Mouse (Mus musculus) lung, embryonic 15.5 days (tissue): ENCODE results near the gene Gm10283. TPM values are rescaled to one million over a fixed set of nuclear protein-coding genes. Genes with fewer than 3 reads are reported as not detected.

ENCODE experiments used
- ATAC-seq: fragments of 200-750 bp; cut with Nextera tagmentation; 2 replicates; pipeline ENCODE4 v1.8.0; 2017; ENCODE audit warnings: moderate number of reproducible peaks, borderline replicate concordance; ENCODE audit not compliant: low FRiP score, low TSS enrichment; ENCODE audit errors: extremely low read depth
- H3K27ac ChIP-seq: fragments of 300-500 bp; sonication (generic); 2 replicates; pipeline ENCODE4 v1.5.1; 2015; ENCODE audit warnings: moderate library complexity, mild to moderate bottlenecking, inconsistent platforms
- H3K27me3 ChIP-seq: fragments of 300-500 bp; sonication (generic); 2 replicates; pipeline ENCODE4 v1.6.1; 2015; ENCODE audit warnings: inconsistent platforms
- H3K36me3 ChIP-seq: fragments of 300-500 bp; sonication (generic); 2 replicates; pipeline ENCODE4 v1.6.1; 2015; ENCODE audit warnings: inconsistent platforms
- H3K4me1 ChIP-seq: fragments of 300-500 bp; sonication (generic); 2 replicates; pipeline ENCODE4 v1.6.1; 2015; ENCODE audit warnings: inconsistent platforms
- H3K4me2 ChIP-seq: fragments of 300-500 bp; sonication (generic); 2 replicates; pipeline ENCODE4 v1.6.1; 2015; ENCODE audit warnings: inconsistent platforms, mild to moderate bottlenecking, moderate library complexity
- H3K4me3 ChIP-seq: fragments of 300-500 bp; sonication (generic); 2 replicates; pipeline ENCODE4 v1.5.1; 2015; ENCODE audit warnings: mild to moderate bottlenecking, inconsistent platforms
- H3K9ac ChIP-seq: fragments of 300-500 bp; sonication (generic); 2 replicates; pipeline ENCODE4 v1.6.1; 2015; ENCODE audit warnings: inconsistent platforms
- H3K9me3 ChIP-seq: fragments of 300-500 bp; sonication (generic); 2 replicates; pipeline ENCODE4 v1.6.1; 2016; ENCODE audit warnings: inconsistent platforms
- WGBS: fragments of 180-500 bp; shearing (Covaris S2); methylation state at CpG from one replicate; pipeline ENCODE4 v1.1.7; 2015; 5-methylcytosine and 5-hydroxymethylcytosine counted together
- polyA plus RNA-seq: library from polyadenylated mRNA; unstranded; fragments of >200 nt; fragmentation: Nextera tagmentation; extraction: Ambion mirVana; gene quantifications from 2 replicates; pipeline ENCODE4 v1.2.1, GENCODE M21; 2015

Gene Gm10283
- polyA plus RNA-seq, 1 experiment from 2014 or later, result not detected

DNA sequence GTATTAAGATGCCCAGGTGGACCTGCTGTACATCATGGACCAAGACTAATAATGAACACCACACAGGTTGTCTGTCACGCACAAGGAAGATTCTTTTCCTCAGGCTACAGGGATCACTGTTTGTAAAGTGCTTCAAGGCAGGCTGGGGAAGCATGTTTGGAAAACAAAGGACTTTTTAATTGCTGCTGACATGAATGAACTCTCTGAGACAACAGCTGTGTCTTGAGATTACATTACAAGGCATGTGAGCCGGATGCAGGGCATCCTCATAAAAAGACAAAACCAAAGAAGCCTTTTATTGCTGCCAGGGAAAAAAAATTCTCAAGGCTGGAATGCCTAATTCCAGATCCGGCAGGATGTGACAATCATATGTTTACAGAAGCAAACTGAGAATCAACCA, 64.4 kb downstream of the Gm10283 start:
- H3K4me1 ChIP-seq, result no peaks in the 10 kb centered on the region
- no peaks in the 10 kb centered on the region for H3K27me3 ChIP-seq
- no peaks in the 10 kb centered on the region for H3K9me3 ChIP-seq
- no peak overlapping the region for H3K4me3 ChIP-seq
- H3K27ac ChIP-seq, result no peak overlapping the region
- H3K4me2 ChIP-seq, result no peak overlapping the region
- no peak overlapping the region for H3K9ac ChIP-seq
- no peaks in the 10 kb centered on the region for H3K36me3 ChIP-seq
- 48% methylated on average over 3 of the region's 3 CpGs for WGBS
- no peak for ATAC-seq

DNA sequence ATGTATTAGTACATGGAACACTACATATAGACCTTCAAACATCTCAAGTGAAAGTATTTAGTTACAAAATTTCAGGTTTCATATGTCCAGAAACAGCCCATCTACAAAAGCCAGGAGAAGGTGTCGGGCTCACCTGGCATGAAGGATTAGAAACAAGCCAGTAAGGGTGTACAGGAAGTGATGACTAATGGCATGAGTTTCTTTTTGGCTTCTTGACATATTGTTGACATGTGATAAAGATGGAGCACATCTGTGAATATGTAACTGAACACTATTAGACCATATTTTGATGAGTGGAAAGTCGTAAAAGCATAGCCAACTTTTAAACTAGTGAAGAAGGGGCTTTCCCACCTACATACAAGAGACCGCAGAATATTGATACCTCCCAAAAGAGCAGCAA, 66.1 kb downstream of the Gm10283 start:
- no peak for ATAC-seq
- no peak overlapping the region for H3K27ac ChIP-seq
- no peaks in the 10 kb centered on the region for H3K36me3 ChIP-seq
- H3K27me3 ChIP-seq, result no peaks in the 10 kb centered on the region
- H3K4me3 ChIP-seq, result no peak overlapping the region
- H3K4me2 ChIP-seq, result no peak overlapping the region
- 77% methylated on average over 3 of the region's 3 CpGs for WGBS
- H3K4me1 ChIP-seq, result no peaks in the 10 kb centered on the region
- H3K9me3 ChIP-seq, result no peaks in the 10 kb centered on the region
- no peak overlapping the region for H3K9ac ChIP-seq

DNA sequence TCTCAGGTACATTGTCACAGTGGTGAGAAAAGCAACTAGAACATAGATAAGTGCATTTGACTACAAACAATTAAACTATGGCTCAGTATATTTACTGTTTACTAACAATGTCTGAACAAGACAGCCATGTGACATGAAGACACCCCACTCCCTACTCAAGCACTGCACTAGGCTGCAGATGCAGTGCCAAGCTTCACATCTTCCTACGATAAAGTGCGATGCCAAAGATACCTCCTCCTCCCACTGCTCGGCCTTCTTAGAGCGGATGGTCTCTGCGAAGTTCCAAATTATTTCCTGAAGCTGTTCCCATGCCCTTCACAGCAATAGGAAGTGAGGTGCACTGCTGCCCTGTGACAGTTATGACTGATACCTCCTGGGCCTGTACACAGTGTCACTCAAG, 70.3 kb downstream of the Gm10283 start:
- no peak overlapping the region for H3K9ac ChIP-seq

DNA sequence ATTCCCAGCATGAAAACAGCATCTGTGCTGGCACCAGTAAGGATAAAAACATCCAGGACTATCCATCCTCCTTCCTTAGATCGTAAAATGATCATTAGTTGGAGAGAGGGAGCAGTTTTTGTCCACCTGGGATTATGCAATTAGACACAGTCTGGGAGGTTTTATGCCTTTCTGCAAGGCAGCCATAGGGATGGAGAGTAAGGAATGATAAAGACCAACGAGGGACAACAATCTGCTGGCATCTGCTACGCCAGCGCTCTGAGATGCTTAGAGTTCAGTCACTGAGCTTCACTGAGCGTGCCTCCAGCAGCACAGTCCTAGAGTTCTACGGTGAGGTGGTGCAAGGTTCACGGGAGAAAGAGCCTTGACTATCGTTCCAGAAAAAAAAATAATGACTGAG, 96.6 kb downstream of the Gm10283 start:
- Histone ChIP-seq H3K4me1 (no peaks in the 10 kb centered on the region), H3K4me2 (no peak overlapping the region), H3K9ac (no peak overlapping the region), H3K4me3 (no peak overlapping the region), H3K36me3 (no peaks in the 10 kb centered on the region), H3K9me3 (no peaks in the 10 kb centered on the region), H3K27me3 (no peaks in the 10 kb centered on the region), H3K27ac (no peak overlapping the region)
- WGBS, result 84% methylated on average over 8 of the region's 8 CpGs
- no peak for ATAC-seq

More for the DNA sequence above, 70.3 kb downstream of the Gm10283 start:
- Histone ChIP-seq H3K36me3 (no peaks in the 10 kb centered on the region), H3K4me1 (no peaks in the 10 kb centered on the region), H3K4me3 (no peak overlapping the region), H3K27ac (no peak overlapping the region), H3K27me3 (no peaks in the 10 kb centered on the region), H3K9me3 (no peaks in the 10 kb centered on the region), H3K4me2 (no peak overlapping the region)
- no peak for ATAC-seq
- 86% methylated on average over 5 of the region's 5 CpGs for WGBS

DNA sequence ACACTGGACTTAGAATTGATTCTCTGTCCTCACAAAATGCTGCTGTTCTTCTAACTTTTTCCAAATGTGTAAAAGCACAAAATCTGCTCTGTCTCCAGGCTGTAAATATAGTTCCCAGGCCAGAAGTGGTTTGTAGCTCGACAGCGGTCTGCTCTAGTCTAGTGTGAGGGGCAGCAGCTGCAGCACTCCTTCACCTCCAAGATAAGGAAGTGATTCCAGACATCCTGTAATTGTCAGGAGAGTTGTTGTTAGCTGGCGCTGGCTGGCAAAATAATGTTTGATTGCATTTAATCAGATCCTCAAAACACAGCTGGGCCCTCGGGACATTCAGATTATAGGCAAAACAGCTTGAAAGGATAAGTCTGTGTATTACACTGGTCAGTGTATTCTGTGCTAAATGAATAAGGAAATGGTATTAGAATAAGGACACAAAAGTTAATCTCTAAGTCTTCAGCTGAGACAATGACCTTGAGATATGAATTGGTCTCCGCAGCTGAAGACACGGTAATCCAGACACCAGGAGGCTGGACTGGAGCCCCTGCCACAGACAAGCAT, 97.9 kb downstream of the Gm10283 start:
- Histone ChIP-seq H3K4me2 (no peak overlapping the region), H3K9ac (no peak overlapping the region), H3K4me1 (no peaks in the 10 kb centered on the region), H3K36me3 (no peaks in the 10 kb centered on the region), H3K27ac (no peak overlapping the region), H3K27me3 (no peaks in the 10 kb centered on the region), H3K9me3 (no peaks in the 10 kb centered on the region), H3K4me3 (no peak overlapping the region)
- no peak for ATAC-seq
- WGBS, result 34% methylated on average over 6 of the region's 6 CpGs

DNA sequence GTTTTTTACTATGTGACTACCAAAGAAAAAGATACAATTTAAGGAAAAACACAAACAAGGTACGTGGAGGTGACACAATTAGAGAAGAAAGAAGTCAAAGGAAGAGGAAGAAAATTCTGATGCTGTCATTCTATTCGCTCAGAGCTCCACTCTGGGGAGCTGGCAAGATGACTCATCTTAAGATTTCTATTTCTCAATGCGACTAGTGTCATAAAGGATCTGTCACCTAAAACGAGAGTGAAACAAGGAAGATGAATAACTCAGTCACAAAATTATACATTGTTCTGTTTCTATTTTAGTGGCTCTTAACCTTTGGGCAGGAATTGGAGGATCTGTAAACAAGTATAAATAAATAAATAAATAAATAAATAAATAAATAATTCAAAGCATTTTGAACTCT, 109.3 kb downstream of the Gm10283 start:
- Histone ChIP-seq H3K27me3 (no peaks in the 10 kb centered on the region), H3K4me2 (no peak overlapping the region), H3K27ac (no peak overlapping the region), H3K36me3 (no peaks in the 10 kb centered on the region), H3K9me3 (no peaks in the 10 kb centered on the region), H3K4me1 (no peaks in the 10 kb centered on the region), H3K9ac (no peak overlapping the region), H3K4me3 (no peak overlapping the region)
- no peak for ATAC-seq
- WGBS, result 71% methylated on average over 4 of the region's 4 CpGs

DNA sequence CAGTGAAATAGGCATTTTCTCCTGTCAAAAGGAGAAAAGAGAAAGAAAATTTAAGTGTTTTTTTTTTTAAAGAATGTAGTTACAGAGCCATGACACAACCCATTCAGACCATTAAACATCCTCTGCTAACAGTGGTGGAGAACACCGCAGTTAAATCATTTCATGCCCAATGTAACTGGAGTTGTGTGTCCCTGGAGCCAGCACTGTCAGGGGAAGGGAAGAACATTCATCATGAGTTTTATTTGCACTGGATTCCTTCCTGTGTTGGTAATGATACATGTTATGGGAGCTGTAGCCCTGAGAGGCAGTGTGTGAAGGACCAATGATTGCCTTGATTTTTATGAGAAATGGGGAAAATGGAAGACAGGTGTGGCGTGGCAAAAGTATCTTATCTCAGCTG, 116.4 kb downstream of the Gm10283 start:
- no peak for ATAC-seq
- 87% methylated on average over 2 of the region's 2 CpGs for WGBS
- no peak overlapping the region for H3K9ac ChIP-seq
- no peaks in the 10 kb centered on the region for H3K9me3 ChIP-seq
- H3K4me1 ChIP-seq, result no peaks in the 10 kb centered on the region
- H3K27me3 ChIP-seq, result no peaks in the 10 kb centered on the region
- H3K27ac ChIP-seq, result no peak overlapping the region
- H3K4me2 ChIP-seq, result no peak overlapping the region
- H3K4me3 ChIP-seq, result no peak overlapping the region
- no peaks in the 10 kb centered on the region for H3K36me3 ChIP-seq

Other genes with a start within 250 kb of the Gm10283 start
- gene Aadat, start 2.7 kb upstream of the Gm10283 start, polyA plus RNA-seq, result 0.57 and 1.2 TPM in 2 replicates
- 4.4 and 4.7 TPM in 2 replicates for gene Mfap3l, start 129.6 kb upstream of the Gm10283 start, polyA plus RNA-seq